Mouse (Mus musculus): ENCODE data around the gene Mymx.

DNA sequence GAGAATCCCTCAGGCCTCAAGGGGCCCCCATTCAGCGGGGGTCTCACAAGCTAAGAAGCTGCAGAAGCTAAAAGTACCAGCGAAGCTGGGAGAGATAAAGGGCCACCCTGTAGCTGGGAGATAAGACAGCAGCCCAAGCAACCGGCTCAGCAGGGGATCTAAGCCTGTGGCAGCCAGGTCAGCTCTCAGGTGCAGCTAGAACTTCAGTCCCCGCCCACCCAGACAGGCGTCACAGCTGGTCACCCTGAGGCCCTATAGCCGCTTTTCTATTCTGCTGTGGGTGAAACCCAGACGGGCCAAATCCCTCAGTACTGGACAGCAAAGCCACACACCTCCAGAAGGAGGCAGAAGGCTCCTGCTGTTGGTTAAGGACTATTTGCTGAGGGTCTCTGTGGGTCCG lies 8.4 kb downstream of the Mymx start:
- TF ChIP-seq CTCF (IDR thresholded peaks at IDR 0.05; ENCODE audit: insufficient read depth, low read depth, low read length) (no peak), POLR2A (IDR thresholded peaks at IDR 0.05; ENCODE audit: insufficient read depth, low read depth, low read length) (no peak)
